In genomic region chr10:31540518-31540917, GRCm38 (mm10) we compare ENCODE assay signal across 17 mouse cellular contexts.
"Had no signal": no experiment of that assay in that cellular context is flagged by ENCODE, and none has a peak within 500 bp of the region (broad histone marks: within the 10 kb centered on the region; RNA-seq: fewer than 3 reads in every experiment).

No protein-coding gene starts in this region.

- H3K4me1 ChIP-seq: midbrain, embryonic 12.5 days; neural tube, embryonic 12.5 days; stomach, embryonic 15.5 days had no signal

- H3K36me3 ChIP-seq: midbrain, embryonic 12.5 days; neural tube, embryonic 12.5 days; stomach, embryonic 15.5 days had no signal

- DNase-seq: lung, adult 18-20 months; lung, embryonic 14.5 days; lung, postnatal 10 days; lung, postnatal 36 days; midbrain, embryonic 14.5 days; right cerebral cortex, postnatal 14 days; thymus, adult 2 months; thymus, postnatal 25 days; thymus, postnatal 4 days had no signal

- H3K4me3 ChIP-seq: megakaryocyte, embryonic 14.5 days; midbrain, embryonic 12.5 days; neural tube, embryonic 12.5 days; stomach, embryonic 15.5 days had no signal

- H3K27ac ChIP-seq: liver, embryonic 14.5 days; macrophage; midbrain, embryonic 12.5 days; neural tube, embryonic 12.5 days; stomach, embryonic 15.5 days; stomach, postnatal 0 days had no signal

- ATAC-seq: midbrain, embryonic 16.5 days had no signal

- H3K9ac ChIP-seq: liver, embryonic 14.5 days; lung, embryonic 14.5 days; midbrain, embryonic 12.5 days; neural tube, embryonic 12.5 days; stomach, embryonic 15.5 days had no signal

- H3K4me2 ChIP-seq: lung, embryonic 14.5 days; midbrain, embryonic 12.5 days; neural tube, embryonic 12.5 days; stomach, embryonic 15.5 days had no signal

- H3K9me3 ChIP-seq: megakaryocyte, embryonic 14.5 days; midbrain, embryonic 12.5 days; neural tube, embryonic 12.5 days; stomach, embryonic 15.5 days had no signal

- H3K27me3 ChIP-seq: megakaryocyte, embryonic 14.5 days; midbrain, embryonic 12.5 days; neural tube, embryonic 12.5 days; stomach, embryonic 15.5 days had no signal
